Mouse (Mus musculus): Measurements from ENCODE around the gene Rims4.

The Rims4 gene

GRCm38 (mm10) chr2:163918317-163919258, at the start of gene Rims4:
Gene Rims4, minus strand, starts transcription at chr2:163918683.
- DNase-seq (ENCODE audit: low spot score), result no peak

GRCm38 (mm10) chr2:163965706-163966105, 47.2 kb upstream of the Rims4 start:
- DNase-seq (ENCODE audit: low spot score), result no peak

DNA sequence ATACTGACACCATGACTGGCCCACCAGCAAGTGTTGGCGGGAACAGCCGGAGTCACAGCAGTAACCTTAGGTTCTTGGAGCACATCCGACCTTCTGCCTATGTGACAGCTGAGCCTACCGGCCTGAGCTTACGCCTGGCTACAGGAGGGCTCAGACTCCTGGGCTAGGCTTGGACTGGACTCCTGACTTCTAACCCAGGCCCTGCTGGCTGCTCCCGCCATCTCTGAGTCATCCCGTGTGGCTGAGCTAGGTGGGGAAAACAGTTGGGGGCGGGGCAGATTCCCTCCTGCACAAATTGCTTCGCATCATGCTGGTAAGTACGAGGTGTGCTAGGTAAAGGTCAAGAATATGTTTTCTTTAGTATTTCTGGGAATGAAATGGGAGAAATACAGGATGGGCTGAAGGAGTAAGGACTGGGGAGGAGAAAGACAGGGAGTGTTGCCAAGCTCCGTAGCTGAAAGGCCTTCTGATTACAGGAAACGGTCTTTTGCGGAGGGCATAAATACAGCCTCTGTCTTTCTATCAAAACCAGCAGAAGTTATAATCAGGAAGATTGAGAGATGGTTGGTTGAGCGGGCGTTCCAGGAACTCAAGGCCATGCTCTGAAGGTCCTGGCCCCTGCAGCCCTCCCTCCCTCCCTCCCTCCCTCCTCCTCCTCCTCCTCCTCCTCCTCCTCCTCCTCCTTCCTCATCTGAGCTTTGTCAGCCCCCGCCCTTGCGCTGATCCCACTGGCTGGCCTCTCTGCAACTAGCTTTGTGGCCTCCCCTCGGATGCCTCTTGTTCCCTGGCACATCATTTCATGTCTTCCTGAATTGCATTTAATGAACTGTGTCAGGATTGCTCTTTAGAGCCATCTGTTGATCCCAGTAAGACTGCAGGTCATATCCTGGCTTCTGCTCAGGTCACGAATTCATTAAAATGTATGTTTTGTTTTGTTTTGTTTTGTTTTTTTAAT, 46.4 kb upstream of the Rims4 start:
- DNase-seq (ENCODE audit: low spot score), result peak; percentile 43

DNA sequence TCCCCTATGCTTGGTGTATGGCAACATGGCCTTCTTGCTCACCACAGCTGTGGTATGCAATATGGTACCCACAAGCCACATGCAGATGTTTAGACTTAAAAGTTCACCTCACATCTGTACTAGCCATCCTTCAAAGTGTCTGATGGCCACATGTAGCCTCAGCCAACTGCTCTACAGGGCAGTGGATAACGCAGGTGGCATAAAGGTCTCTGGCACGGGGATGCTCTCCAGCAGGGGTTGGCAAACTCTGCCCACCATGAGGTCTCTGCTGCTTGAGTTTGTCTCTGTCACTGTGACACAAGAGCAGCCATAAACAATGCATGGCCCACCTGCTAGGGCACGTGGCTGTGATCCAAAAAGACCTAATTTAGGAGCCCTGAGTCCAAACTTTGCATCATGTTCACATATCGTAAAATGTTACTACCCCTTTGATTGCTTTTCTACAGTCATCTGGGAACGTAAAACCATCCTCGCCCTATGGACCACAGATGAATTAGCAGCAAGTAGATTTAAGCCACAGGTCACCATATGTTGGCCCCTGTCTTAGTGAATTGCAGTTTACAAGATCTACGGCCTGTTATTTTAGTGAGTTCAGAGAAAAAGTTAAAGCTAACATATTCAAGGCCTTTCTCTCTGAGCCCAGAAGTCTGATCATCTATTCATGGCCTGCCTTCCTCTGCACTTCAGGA, 35.3 kb upstream of the Rims4 start:
- no peak for DNase-seq (ENCODE audit: low spot score)

- no peak for DNase-seq (ENCODE audit: low spot score)
These were observed 33.3 kb upstream of the Rims4 start for GRCm38 (mm10) chr2:163951770-163952169.

DNA sequence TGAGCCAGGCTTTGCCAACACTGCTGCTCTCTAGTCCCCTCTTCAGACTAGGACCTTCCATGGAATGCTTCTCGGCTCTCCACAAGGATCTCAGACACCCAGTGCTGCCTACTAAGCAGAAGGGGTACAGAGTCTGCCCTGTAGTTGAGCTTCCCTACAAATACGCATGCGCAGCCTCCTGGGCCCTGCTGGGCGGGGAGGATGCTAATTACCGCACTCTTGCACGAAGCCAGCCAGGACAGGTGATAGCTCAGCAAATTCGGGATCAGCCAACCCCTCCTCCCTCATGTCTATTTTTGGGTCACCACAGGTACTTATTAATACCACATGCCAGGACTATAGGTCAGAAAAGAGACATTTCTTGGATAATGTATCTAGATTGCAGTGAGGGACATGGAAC, 29.5 kb upstream of the Rims4 start:
- DNase-seq (ENCODE audit: low spot score), result peak; percentile 18

GRCm38 (mm10) chr2:163946221-163946620, 27.7 kb upstream of the Rims4 start:
- DNase-seq (ENCODE audit: low spot score), result peak; percentile 13

GRCm38 (mm10) chr2:163944511-163944910, 26.0 kb upstream of the Rims4 start:
- DNase-seq (ENCODE audit: low spot score), result no peak

- DNase-seq (ENCODE audit: low spot score), result no peak
These were observed 24.6 kb upstream of the Rims4 start for GRCm38 (mm10) chr2:163943056-163943455.

DNA sequence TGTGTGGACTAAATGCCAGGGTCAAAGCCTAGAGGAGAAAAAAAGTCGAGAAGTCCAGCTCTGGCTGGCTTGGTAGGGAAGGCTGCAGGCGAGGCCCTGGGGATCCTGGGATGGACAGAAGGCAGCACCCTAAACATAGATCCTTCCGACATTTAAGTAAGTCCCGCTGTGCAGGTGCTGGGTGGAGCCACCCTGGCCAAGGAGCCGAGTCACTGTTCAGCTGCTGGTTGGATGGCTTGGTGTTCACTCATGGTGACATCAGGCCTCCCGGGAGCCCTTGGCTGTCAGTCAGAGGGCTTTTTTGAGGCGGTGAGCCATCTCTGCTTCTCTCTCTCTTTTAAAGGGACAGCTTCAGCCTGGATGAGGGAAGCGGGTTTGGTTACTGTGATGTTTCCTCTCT, 21.0 kb upstream of the Rims4 start:
- no peak for DNase-seq (ENCODE audit: low spot score)

GRCm38 (mm10) chr2:163932151-163932550, 13.7 kb upstream of the Rims4 start:
- no peak for DNase-seq (ENCODE audit: low spot score)

- no peak for DNase-seq (ENCODE audit: low spot score)
These were observed 10.1 kb upstream of the Rims4 start for GRCm38 (mm10) chr2:163928464-163929200.

- DNase-seq (ENCODE audit: low spot score), result no peak
These were observed 6.6 kb upstream of the Rims4 start for GRCm38 (mm10) chr2:163925044-163925443.

GRCm38 (mm10) chr2:163924531-163924930, 6.0 kb upstream of the Rims4 start:
- no peak for DNase-seq (ENCODE audit: low spot score)

DNA sequence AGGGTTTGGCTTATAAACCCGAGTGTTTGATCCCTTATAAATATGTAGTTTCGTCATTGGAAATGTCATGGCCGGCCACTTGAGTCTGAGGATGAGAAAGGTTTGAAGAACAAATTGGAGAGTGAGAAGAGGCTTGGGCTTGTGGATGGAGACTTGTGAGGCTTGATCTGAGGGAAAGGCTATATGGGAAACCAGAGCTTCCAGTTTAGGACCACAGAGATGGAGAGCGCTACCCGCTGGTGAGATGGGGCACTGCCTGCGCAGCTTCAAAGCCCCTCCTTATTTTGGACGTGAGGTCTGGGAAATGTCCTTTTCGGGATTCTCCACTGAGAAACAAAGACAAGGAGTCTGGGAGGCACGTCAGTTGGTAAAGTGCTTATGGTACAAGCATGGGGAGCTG, 4.6 kb upstream of the Rims4 start:
- no peak for DNase-seq (ENCODE audit: low spot score)

- DNase-seq (ENCODE audit: low spot score), result no peak
These were observed 1.1 kb upstream of the Rims4 start for GRCm38 (mm10) chr2:163919581-163919980.

DNA sequence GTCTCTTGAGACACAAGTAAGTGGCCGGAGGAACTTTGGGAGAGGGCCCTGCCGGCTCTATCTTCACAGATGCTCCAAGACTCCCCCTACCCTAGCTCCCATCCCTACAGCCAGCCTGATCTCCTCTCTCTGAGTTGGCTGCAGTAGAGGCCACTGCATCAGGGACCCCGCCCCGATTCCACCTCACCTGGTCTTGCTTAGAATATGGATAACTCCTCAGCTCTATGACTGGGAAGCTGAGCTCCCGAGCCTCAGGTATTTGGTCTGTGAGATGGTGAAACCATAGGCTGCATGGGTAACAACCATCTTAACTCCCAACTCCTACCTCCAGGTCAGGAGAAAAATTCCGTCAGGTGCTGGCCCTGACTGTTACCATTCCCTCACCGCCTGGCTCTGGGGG, 1.8 kb downstream of the Rims4 start:
- no peak for DNase-seq (ENCODE audit: low spot score)

DNA sequence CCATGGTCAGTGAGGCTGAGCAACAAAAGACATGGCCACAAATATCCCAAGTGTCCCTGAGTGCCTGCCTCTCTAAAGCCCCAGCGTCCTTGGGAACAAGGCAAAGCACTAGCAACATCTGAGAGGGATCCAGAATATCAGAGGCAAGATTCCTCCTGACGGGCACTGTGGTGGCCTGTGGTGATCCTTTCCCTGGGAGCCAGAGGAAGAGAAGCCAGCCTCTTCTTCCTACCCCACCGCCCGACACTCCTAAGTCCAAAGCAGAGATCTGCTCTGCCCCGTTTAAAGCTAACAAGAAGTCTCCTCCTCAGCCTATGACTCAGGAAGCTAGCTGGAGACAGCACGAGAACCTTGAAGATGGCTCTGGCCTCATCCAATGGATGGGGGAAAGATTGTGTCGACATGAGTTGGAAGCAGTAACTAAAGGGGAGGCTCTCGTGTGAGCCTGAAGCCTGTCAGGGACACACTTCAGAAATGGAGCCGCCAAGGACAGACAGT, 3.1 kb downstream of the Rims4 start:
- peak; percentile 37 for DNase-seq (ENCODE audit: low spot score)

DNA sequence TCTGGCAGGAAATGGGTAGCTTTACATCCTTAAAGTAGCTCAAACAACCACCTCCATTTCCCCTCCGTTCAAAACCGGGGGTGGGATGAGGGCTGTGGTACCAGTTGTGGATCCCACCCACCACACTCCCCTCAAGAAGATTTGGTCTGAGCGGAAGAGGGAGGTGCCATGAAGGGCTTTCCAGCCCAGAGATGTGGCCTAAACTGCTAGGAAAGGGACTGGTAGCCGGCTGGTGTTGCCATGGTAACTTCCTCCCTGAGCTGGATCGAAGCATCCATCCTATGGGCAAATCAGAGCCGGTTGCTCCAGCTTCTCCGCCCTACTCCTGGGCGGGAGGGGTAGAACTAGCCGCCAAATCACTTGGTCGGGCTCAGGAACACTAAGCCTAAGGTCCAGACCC, 4.4 kb downstream of the Rims4 start:
- DNase-seq (ENCODE audit: low spot score), result peak; percentile 61

DNA sequence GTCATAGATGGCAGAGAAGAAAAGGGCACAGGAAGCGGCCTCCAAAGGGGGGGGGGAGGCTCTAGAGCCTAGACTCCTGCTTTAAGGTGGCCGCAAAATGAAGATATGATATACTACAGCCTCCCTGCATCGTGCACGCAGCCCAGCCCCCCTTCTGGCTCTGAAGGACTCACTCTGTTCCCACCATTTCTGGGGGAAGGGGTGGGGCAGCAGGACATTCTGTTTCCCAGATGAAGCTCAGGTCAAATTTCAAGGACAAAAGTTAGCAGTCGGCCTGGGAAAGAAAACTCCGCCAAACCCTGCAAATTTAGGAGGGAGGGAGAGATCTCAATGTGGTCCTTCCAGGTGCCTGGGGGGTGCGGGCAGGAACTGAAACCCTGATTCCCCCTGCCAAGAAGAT, 4.8 kb downstream of the Rims4 start:
- DNase-seq (ENCODE audit: low spot score), result peak; percentile 60

- DNase-seq (ENCODE audit: low spot score), result no peak
These were observed 6.5 kb downstream of the Rims4 start for GRCm38 (mm10) chr2:163911826-163912444.

All from testis, postnatal 14 days (tissue).